Mouse (Mus musculus): ENCODE results near the gene Ltbr. TPM values are rescaled to one million over a fixed set of nuclear protein-coding genes. Genes with fewer than 3 reads are reported as not detected.

The Ltbr gene
- 3.4 and 6.8 TPM in 2 replicates for polyA plus RNA-seq (2021; fragmentation: Nextera tagmentation)
- long read RNA-seq, experiment 1, transcript Ltbr-201 (10 exons, 2,107 nt): major isoform, 21 of 23 reads
- long read RNA-seq, experiment 1, partial matches to known transcripts: 2 of 23 reads
- long read RNA-seq, experiment 1, other reads (novel, unspliced or antisense): 0 of 23 reads
- long read RNA-seq, experiment 2, partial matches to known transcripts: 1 of 1 reads
- long read RNA-seq, experiment 2, other reads (novel, unspliced or antisense): 0 of 1 reads

DNA sequence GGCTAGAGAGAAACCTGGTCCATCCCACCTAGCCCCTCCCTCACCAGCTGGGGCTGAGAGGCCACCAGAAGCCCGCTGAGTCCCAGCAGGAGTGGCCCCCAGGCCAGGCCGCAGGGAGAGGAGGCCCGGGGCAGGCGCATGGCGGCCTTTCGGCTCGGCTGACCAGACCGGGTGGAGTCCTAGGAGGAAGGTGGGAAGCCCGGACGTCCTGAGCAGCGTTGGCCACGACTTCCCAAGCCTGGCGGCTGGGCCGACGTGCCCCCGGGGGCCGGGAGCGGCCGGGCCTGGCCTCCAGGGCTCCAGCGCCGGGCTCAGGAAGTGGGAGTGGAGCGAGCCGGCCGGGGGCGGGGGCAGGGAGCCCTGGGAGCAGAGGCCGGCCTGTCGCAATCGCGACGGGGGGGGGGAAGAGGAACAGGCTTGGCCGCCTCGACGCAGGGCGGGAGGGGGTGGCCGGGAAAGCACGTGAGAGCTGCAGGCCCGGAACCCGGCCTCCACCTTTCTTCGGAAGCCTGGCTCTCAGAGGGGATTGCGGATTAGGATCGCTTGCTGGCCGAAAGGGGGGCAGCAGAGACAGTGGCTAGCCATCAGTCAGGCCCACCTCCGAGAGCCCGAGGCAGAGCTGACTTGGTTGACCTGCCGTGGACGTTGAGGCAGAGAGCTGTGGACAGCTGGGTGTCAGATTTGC lies at the start of gene Ltbr:
Gene Ltbr (minus strand): TSS at position 340 of the 685 bp plus-strand sequence.

DNA sequence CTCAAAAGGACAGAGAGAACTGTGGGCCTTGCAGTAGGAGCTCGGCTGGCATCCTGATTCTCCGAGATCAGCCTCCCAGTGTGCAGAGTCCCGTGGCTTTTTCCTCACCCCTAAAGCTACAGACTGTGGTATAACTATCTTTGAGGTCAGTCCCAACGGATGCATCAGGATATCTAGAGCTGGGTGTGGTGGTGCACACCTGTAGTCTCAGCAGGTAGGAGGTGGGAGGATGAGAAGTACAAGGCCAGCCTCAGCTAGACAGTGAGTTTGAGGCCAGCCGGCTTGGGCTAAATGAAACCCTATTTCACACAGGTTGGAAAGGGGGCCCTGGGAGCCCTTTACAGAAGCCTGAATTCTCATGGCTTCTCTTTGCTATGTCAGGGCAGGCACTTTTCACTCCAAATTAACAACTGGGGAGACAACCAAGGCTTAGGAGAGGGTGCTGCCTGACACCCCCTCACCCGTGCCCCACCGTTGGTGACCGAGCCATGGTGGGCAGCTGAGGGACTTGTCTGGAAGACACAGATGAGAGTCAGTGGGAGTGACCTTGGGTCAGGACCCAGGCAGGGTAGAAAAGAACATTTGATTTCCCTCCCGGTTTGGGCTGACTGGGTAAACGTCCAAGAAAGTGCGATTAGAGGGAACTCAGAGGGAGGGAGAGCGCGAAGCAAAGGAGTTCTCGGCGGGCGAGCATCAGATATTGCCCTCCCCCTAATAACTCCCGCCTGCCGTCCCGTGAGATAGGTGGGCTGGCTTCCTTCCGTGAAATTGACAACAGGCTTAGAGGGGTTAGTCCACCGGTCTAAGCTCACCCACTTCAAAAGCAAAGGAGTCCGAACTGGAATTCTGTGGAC lies 35.3 kb upstream of the Ltbr start, which contains the start of gene Tnfrsf1a:
Gene Tnfrsf1a (plus strand): TSS at position 642 of the 854 bp plus-strand sequence.

GRCm38 (mm10) chr6:125320323-125320722 lies 6.6 kb upstream of the Ltbr start, which contains the start of gene Scnn1a:
Scnn1a (plus strand) TSS chr6:125320659.

GRCm38 (mm10) chr6:125285890-125286289 lies 27.8 kb downstream of the Ltbr start, which contains the start of gene Tuba3a:
Tuba3a (minus strand) TSS chr6:125286042.

Other genes with a start within 250 kb of the Ltbr start
- gene Lpar5, start 246.0 kb downstream of the Ltbr start, polyA plus RNA-seq (2021; fragmentation: Nextera tagmentation): 0.87 and 1.2 TPM in 2 replicates
- gene Chd4, start 217.9 kb downstream of the Ltbr start, polyA plus RNA-seq (2021; fragmentation: Nextera tagmentation): 52.1 and 67.3 TPM in 2 replicates
- gene Nop2, start 182.0 kb downstream of the Ltbr start, polyA plus RNA-seq (2021; fragmentation: Nextera tagmentation): 14.6 and 14.8 TPM in 2 replicates
- 20.1 and 21.2 TPM in 2 replicates for gene Iffo1, start 168.6 kb downstream of the Ltbr start, polyA plus RNA-seq (2021; fragmentation: Nextera tagmentation)
- gene Gapdh, start 147.4 kb downstream of the Ltbr start, polyA plus RNA-seq (2021; fragmentation: Nextera tagmentation): 2,886 and 3,956 TPM in 2 replicates
- gene Ncapd2, start 122.2 kb downstream of the Ltbr start, polyA plus RNA-seq (2021; fragmentation: Nextera tagmentation): 3.2 and 4.5 TPM in 2 replicates
- 102 and 129 TPM in 2 replicates for gene Mrpl51, start 122.1 kb downstream of the Ltbr start, polyA plus RNA-seq (2021; fragmentation: Nextera tagmentation)
- gene Vamp1, start 98.3 kb downstream of the Ltbr start, polyA plus RNA-seq (2021; fragmentation: Nextera tagmentation): 37.9 and 46.4 TPM in 2 replicates
- 6.8 and 8.6 TPM in 2 replicates for gene Tapbpl, start 82.0 kb downstream of the Ltbr start, polyA plus RNA-seq (2021; fragmentation: Nextera tagmentation)
- 0.43 and 0.77 TPM in 2 replicates for gene Cd27, start 76.9 kb downstream of the Ltbr start, polyA plus RNA-seq (2021; fragmentation: Nextera tagmentation)
- gene Tuba3a, start 27.8 kb downstream of the Ltbr start, polyA plus RNA-seq (2021; fragmentation: Nextera tagmentation): not detected in 2 replicates
- gene Scnn1a, start 6.8 kb upstream of the Ltbr start, polyA plus RNA-seq (2021; fragmentation: Nextera tagmentation): 1.3 and 2.2 TPM in 2 replicates
- 5.5 and 10.6 TPM in 2 replicates for gene Tnfrsf1a, start 35.5 kb upstream of the Ltbr start, polyA plus RNA-seq (2021; fragmentation: Nextera tagmentation)
- gene Plekhg6, start 66.9 kb upstream of the Ltbr start, polyA plus RNA-seq (2021; fragmentation: Nextera tagmentation): 0.06 and 0.10 TPM in 2 replicates
- 121 and 138 TPM in 2 replicates for gene Cd9, start 180.9 kb upstream of the Ltbr start, polyA plus RNA-seq (2021; fragmentation: Nextera tagmentation)
- 3.0 and 4.3 TPM in 2 replicates for gene Vwf, start 232.9 kb upstream of the Ltbr start, polyA plus RNA-seq (2021; fragmentation: Nextera tagmentation)

Data from left cerebral cortex, adult 6 months (tissue).